Mouse (Mus musculus) ES-Bruce4 (cell line): ENCODE data around the gene Gtf2b.

Experiments used
- CTCF ChIP-seq: IDR thresholded peaks from one replicate; pipeline ENCODE4 v1.8.1; 2011; ENCODE audit warnings: low read depth, low read length
- EP300 ChIP-seq: IDR thresholded peaks from 2 replicates; pipeline ENCODE4 v1.6.1; 2011; ENCODE audit warnings: low read depth, low read length; ENCODE audit not compliant: insufficient read depth
- POLR2A ChIP-seq: IDR thresholded peaks from one replicate; pipeline ENCODE4 v1.8.1; 2011; ENCODE audit warnings: low read length; ENCODE audit not compliant: insufficient read depth

DNA sequence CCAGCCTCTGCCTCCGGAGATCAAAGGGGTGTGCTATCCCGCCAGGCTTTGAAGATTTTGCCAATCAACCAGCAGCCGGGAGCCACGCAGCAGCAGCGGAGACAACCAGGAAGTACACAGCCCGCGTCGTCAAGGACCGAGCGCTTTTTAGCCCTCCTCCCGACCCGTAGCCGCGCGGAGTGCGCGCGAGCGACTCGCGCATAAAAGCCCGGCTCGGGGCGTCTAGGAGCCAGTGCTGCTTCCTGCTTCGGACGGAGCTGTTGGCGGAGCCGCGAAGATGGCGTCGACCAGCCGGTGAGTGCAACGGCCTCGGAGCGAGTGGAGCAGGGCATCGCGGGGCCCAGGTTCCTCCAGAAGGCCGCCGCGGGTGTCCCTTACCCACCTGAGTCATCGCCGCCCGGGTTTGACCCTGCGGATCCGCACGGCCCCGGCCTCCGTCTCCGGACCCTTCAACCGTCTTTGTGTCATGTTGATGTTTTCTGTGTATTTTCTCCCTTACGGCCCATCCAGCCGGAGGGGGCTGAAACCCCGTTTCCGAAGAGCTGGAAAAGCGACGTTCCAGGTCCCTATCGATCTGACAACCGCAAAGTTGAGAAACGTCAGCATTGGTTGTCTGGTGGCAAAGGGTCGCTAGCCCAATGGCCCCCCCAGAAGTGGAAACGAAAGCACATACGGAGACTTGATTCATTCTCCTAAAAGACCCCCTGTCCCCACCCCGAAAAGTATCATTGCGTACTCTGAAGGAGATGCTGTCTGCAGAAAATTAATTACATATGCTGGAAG is at the start of gene Gtf2b:
- TF ChIP-seq POLR2A (peak; percentile 61), CTCF (no peak), EP300 (no peak)
